Mouse (Mus musculus): Measurements from ENCODE around the gene Ttc26. TPM values are rescaled to one million over a fixed set of nuclear protein-coding genes. Genes with fewer than 3 reads are reported as not detected.

Ttc26 gene
- polyA plus RNA-seq (2014; fragmentation: Illumina TruSeq; extraction: RNeasy Lipid Tissue Mini Kit (QIAGEN cat#74804); ENCODE audit: low read depth, low replicate concordance) = 11.8 TPM

DNA sequence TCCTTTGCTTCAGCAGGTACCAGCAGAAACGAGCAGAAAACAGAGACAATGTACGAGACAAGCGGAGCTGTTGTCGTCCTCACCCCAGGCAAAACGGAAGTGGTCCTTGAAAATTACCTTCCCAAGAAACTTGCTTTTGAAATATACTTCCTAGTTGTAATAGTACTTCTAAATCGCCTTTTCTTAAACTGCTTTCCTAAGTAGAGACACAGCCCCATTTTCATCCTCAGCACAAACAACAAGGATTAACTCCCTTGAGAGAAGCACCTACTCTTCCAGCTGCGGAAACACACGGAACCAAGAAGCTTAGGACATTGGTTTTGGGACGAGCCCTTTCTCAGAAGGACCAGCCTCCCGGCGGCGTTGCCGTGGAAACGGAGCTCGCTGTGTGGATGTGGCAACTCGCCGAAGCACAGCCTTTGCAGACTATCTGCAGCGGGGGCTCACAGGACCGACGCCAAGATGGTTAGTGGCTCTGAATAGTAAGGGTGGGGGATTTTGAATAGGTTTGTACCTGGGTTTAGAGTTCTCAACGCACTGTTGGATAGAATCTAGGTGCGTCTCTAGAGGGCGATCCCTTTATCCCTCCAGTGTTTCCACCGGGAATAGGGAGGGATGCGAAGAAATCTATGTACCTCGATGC lies at the start of gene Ttc26:
Ttc26 (plus strand) TSS at position 341 of the 643 bp plus-strand sequence.

DNA sequence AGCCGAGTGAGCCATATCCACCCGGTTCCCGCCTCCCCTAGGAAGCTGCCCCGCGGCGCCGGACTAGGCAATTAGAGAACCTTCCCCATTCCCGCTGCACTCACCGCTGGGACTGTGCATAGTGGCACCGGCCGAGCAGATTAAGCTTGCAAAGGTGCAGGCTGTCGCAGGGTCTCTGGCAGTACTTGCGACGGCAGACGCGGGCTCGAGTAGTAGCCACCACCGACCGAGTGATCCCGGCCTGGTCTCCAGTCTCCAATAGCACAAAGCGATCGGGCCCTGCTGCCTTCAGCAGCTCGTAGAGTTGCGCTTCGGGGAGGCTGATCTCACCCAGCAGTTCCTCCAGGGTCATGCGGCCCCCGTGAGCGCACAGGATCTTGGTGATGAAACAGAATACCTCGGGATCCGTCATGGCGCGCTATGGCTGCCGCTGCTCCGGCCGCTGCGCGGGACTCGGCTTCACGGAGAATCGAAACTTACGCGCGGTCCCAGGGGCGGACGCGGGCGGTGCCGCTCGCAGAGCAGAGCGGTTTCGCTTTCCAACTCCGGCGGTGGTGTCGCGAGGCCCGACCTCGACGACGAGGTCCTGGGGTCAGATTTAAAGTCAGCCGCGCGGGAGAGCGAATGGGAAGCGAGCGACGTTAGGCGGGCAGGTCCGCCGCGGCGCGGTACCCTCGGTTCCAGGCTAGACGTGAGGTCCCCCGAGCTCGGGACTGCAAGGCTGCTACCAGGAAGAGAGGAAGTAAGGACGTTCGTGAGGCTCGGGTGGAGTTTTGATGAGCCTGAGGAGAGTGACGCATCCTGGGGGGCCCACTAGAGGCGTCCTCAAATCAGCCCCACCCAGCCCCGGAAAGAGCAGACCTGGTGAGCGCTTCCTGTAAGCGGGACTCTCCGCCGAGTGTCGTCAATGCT lies 27.2 kb upstream of the Ttc26 start, which contains the start of gene Zc3hav1:
Zc3hav1 (minus strand) TSS at position 793 of the 912 bp plus-strand sequence.

GRCm38 (mm10) chr6:38433261-38434033 lies 52.2 kb downstream of the Ttc26 start, which contains the start of gene Ubn2:
Ubn2 (plus strand) TSS chr6:38433950.

Other genes with a start within 250 kb of the Ttc26 start
- gene D630045J12Rik, start 127.5 kb upstream of the Ttc26 start, polyA plus RNA-seq (2014; fragmentation: Illumina TruSeq; extraction: RNeasy Lipid Tissue Mini Kit (QIAGEN cat#74804); ENCODE audit: low read depth, low replicate concordance) = 24.4 TPM
- gene Zc3hav1l, start 82.2 kb upstream of the Ttc26 start, polyA plus RNA-seq (2014; fragmentation: Illumina TruSeq; extraction: RNeasy Lipid Tissue Mini Kit (QIAGEN cat#74804); ENCODE audit: low read depth, low replicate concordance) = 2.1 TPM
- gene Zc3hav1, start 26.9 kb upstream of the Ttc26 start, polyA plus RNA-seq (2014; fragmentation: Illumina TruSeq; extraction: RNeasy Lipid Tissue Mini Kit (QIAGEN cat#74804); ENCODE audit: low read depth, low replicate concordance) = 20.2 TPM
- gene Ubn2, start 52.5 kb downstream of the Ttc26 start, polyA plus RNA-seq (2014; fragmentation: Illumina TruSeq; extraction: RNeasy Lipid Tissue Mini Kit (QIAGEN cat#74804); ENCODE audit: low read depth, low replicate concordance) = 23.2 TPM
- 3.6 TPM for gene Fmc1, start 152.0 kb downstream of the Ttc26 start, polyA plus RNA-seq (2014; fragmentation: Illumina TruSeq; extraction: RNeasy Lipid Tissue Mini Kit (QIAGEN cat#74804); ENCODE audit: low read depth, low replicate concordance)
- 197 TPM for gene Luc7l2, start 169.9 kb downstream of the Ttc26 start, polyA plus RNA-seq (2014; fragmentation: Illumina TruSeq; extraction: RNeasy Lipid Tissue Mini Kit (QIAGEN cat#74804); ENCODE audit: low read depth, low replicate concordance)

All from kidney, adult 10 weeks (tissue).